Mouse (Mus musculus) G1E (cell line): ENCODE measurements around the gene Efs. TPM values are rescaled to one million over a fixed set of nuclear protein-coding genes. Genes with fewer than 3 reads are reported as not detected.

Source experiments
- ATAC-seq: 2 replicates; pipeline ENCODE4 v1.8.0; 2016; ENCODE audit warnings: mild to moderate bottlenecking; ENCODE audit not compliant: insufficient number of reproducible peaks, poor library complexity, low FRiP score, severe bottlenecking; ENCODE audit errors: extremely low read depth
- DNase-seq: peaks from one replicate; pipeline ENCODE4 v3.0.0; 2012; ENCODE audit warnings: low spot score
- H3K27me3 ChIP-seq: 2 replicates; pipeline ENCODE4 v1.6.1; 2012; ENCODE audit warnings: mild to moderate bottlenecking, low read length, inconsistent platforms; ENCODE audit not compliant: insufficient read depth
- H3K36me3 ChIP-seq: replicated peaks from 2 replicates; pipeline ENCODE3; 2012; ENCODE audit warnings: mild to moderate bottlenecking, inconsistent platforms
- H3K4me1 ChIP-seq: 2 replicates; pipeline ENCODE4 v1.6.1; 2012; ENCODE audit warnings: low read depth, low read length, inconsistent platforms, mixed read lengths; ENCODE audit not compliant: insufficient read depth
- H3K4me3 ChIP-seq: 2 replicates; pipeline ENCODE4 v1.5.1; 2012; ENCODE audit warnings: low read depth, mild to moderate bottlenecking, inconsistent platforms, low read length, moderate library complexity, mixed read lengths
- H3K9me3 ChIP-seq: replicated peaks from 2 replicates; pipeline ENCODE4 v1.6.1; 2012; ENCODE audit warnings: inconsistent platforms
- CTCF ChIP-seq: IDR thresholded peaks from 2 replicates; pipeline ENCODE4 v1.5.1; 2012; ENCODE audit warnings: low read depth, low read length, inconsistent platforms, mixed read lengths
- GATA1 ChIP-seq: IDR thresholded peaks from 2 replicates; pipeline ENCODE4 v1.6.1; 2012; ENCODE audit warnings: borderline replicate concordance, low read length, inconsistent platforms, mixed read lengths
- GATA2 ChIP-seq: IDR thresholded peaks from 2 replicates; pipeline ENCODE4 v1.6.1; 2012; ENCODE audit warnings: low read depth, low read length, inconsistent platforms, borderline replicate concordance
- POLR2AphosphoS5 ChIP-seq: IDR thresholded peaks from 2 replicates; pipeline ENCODE4 v1.6.1; 2012; ENCODE audit warnings: low read depth, low read length, inconsistent platforms; ENCODE audit not compliant: insufficient replicate concordance
- TAL1 ChIP-seq: conservative IDR thresholded peaks from 2 replicates; pipeline ENCODE4 v1.6.1; 2012; ENCODE audit warnings: low read depth, low read length, inconsistent platforms, mixed read lengths
- polyA plus RNA-seq: library from polyadenylated mRNA; stranded (reverse); fragments of >175 nt; gene quantifications from 2 replicates; pipeline ENCODE4 v1.2.3, GENCODE M21; 2012
- total RNA-seq, 2 experiments: library from RNA; stranded (forward) in 1 of 2; stranded (reverse) in 1 of 2; fragments of 200-1000 nt in 1 of 2; fragments of >200 nt in 1 of 2; fragmentation: Nextera tagmentation in 1 of 2; gene quantifications; 2 replicates each; pipeline ENCODE4 v1.2.3; 2014 to 2017

Efs gene
- total and polyA plus RNA-seq, 3 experiments = not detected

- no peaks in the 10 kb centered on the region for H3K27me3 ChIP-seq
- H3K9me3 ChIP-seq = no peaks in the 10 kb centered on the region
- DNase-seq (no peak), ATAC-seq (no peak)
- H3K4me3 ChIP-seq = peak within 1 kb of the TSS; percentile 80
- no peak for TF ChIP-seq CTCF
- TF ChIP-seq POLR2AphosphoS5 = no peak
- no peak for TF ChIP-seq GATA2
- no peak for TF ChIP-seq TAL1
- TF ChIP-seq GATA1 = no peak
- H3K36me3 ChIP-seq = peaks cover 43% of the 10 kb centered on the region
- peaks cover 28% of the 10 kb centered on the region for H3K4me1 ChIP-seq
Measured at GRCm38 (mm10) chr14:54892200-54892599, 33.7 kb downstream of the Efs start, which contains the start of gene Pabpn1. TSS of gene Pabpn1 (plus strand) at chr14:54892500.

GRCm38 (mm10) chr14:54885309-54885708 is 40.6 kb downstream of the Efs start:
- Histone ChIP-seq H3K36me3 (peaks cover 39% of the 10 kb centered on the region), H3K9me3 (no peaks in the 10 kb centered on the region), H3K4me3 (no peak overlapping the region), H3K27me3 (no peaks in the 10 kb centered on the region), H3K4me1 (peaks cover 33% of the 10 kb centered on the region)
- ATAC-seq (no peak), DNase-seq (no peak)
- TF ChIP-seq GATA2 (no peak), TAL1 (no peak), CTCF (no peak), POLR2AphosphoS5 (no peak), GATA1 (no peak)

GRCm38 (mm10) chr14:54884022-54884712 is 41.8 kb downstream of the Efs start:
- H3K36me3 ChIP-seq = peaks cover 39% of the 10 kb centered on the region
- TF ChIP-seq TAL1 = no peak
- TF ChIP-seq GATA1 = no peak
- TF ChIP-seq CTCF = no peak
- TF ChIP-seq POLR2AphosphoS5 = no peak
- no peak for TF ChIP-seq GATA2
- H3K4me3 ChIP-seq = peak overlapping the region; percentile 74
- no peaks in the 10 kb centered on the region for H3K27me3 ChIP-seq
- H3K9me3 ChIP-seq = no peaks in the 10 kb centered on the region
- no peak for ATAC-seq
- no peak for DNase-seq
- H3K4me1 ChIP-seq = peaks cover 33% of the 10 kb centered on the region

- Histone ChIP-seq H3K4me3 (peak within 1 kb of the TSS; percentile 74), H3K36me3 (peaks cover 36% of the 10 kb centered on the region), H3K4me1 (peaks cover 33% of the 10 kb centered on the region), H3K27me3 (no peaks in the 10 kb centered on the region), H3K9me3 (no peaks in the 10 kb centered on the region)
- TF ChIP-seq GATA1 (no peak), GATA2 (no peak), POLR2AphosphoS5 (no peak), TAL1 (no peak)
- DNase-seq (peak; percentile 78), ATAC-seq (peak; percentile 78)
Measured at GRCm38 (mm10) chr14:54883154-54884021, 42.5 kb downstream of the Efs start, which contains the start of the genes Bcl2l2 and Gm20521. TSS of gene Bcl2l2 (plus strand) at chr14:54883377. TSS of gene Gm20521 (plus strand) at chr14:54883441.

GRCm38 (mm10) chr14:54877048-54877715 is 48.7 kb downstream of the Efs start, which contains the start of gene Ppp1r3e:
TSS of gene Ppp1r3e (minus strand) at chr14:54877550.
- Histone ChIP-seq H3K9me3 (no peaks in the 10 kb centered on the region), H3K27me3 (no peaks in the 10 kb centered on the region), H3K4me3 (peak within 1 kb of the TSS; percentile 91), H3K36me3 (peaks cover 4% of the 10 kb centered on the region), H3K4me1 (peaks cover 34% of the 10 kb centered on the region)
- DNase-seq = peak; percentile 53
- ATAC-seq = no peak
- TF ChIP-seq GATA1 (no peak), GATA2 (no peak), CTCF (no peak), POLR2AphosphoS5 (no peak), TAL1 (no peak)

GRCm38 (mm10) chr14:54876539-54877047 is 49.3 kb downstream of the Efs start:
- Histone ChIP-seq H3K27me3 (no peaks in the 10 kb centered on the region), H3K9me3 (no peaks in the 10 kb centered on the region), H3K4me1 (peaks cover 31% of the 10 kb centered on the region), H3K36me3 (peaks cover 4% of the 10 kb centered on the region), H3K4me3 (peak overlapping the region; percentile 91)
- TF ChIP-seq GATA1 (no peak), CTCF (no peak), GATA2 (no peak), TAL1 (no peak), POLR2AphosphoS5 (no peak)
- DNase-seq (peak; percentile 97), ATAC-seq (peak; percentile 76)
